Mouse (Mus musculus): Measurements from ENCODE around the gene Lhfpl2. TPM values are rescaled to one million over a fixed set of nuclear protein-coding genes. Genes with fewer than 3 reads are reported as not detected.
"Not testable (repeated sequence)": the region's sequence is repeated elsewhere in the genome, so short reads cannot be mapped to it uniquely, and the experiment has no call there.

The Lhfpl2 gene
- 1 to 10 TPM; 2.6 to 2.8 TPM for total RNA-seq (2021)
- long read RNA-seq, experiment 1, full-length matches to known transcripts = 1 of 1 reads
- long read RNA-seq, experiment 1, partial matches to known transcripts = 0 of 1 reads
- long read RNA-seq, experiment 1, other reads (novel, unspliced or antisense) = 0 of 1 reads
- long read RNA-seq, experiment 2, partial matches to known transcripts = 0 of 1 reads
- long read RNA-seq, experiment 2, other reads (novel, unspliced or antisense) = 1 of 1 reads

DNA sequence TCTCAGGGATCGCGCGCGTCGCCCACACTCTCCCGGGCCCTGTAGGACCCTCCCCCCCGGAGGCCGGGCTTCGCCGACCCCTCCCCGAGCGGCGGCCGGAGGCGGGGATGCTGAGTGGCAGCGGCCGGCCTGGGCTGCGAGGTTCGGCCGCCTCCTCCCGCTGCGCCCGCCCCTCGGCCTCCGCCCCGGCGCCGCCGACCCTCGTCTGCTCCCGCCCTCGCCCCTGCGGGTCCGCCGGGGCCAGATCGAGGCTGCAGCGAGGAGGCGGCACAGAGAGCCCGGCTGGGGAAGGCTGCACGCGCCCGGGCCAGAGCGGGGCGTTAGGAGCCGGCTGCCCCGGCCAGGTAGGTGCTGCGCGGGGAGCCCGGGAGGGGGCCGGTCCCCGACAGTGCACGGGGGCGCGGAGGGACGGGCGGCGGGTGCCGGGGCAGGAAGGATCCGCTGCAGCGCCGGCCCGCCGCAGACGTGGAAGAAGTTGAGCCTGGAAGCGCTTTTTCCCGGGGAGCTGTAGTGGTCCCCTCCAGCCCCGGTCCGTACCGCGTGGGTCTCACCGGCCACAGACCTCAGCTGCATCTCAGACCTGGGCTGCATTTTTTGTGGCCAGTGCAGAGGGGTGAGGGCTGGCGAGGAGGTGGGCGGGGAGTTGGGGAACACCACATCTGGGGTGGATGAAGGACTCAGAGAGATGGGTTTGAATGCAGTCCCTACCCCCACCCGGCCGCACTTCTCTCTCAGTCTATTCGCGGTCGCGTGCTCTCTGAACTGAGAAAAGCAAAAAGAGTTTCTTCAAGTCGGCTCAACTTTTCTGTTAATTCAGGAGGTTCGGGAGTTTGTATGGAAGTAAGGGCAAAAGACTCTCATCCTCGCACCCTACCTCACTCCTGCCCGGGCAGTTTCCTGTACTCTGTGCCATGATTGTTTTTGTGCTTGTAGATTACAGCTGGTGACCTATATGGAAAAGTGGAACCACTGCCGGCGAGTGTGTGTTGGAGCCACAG, at the start of gene Lhfpl2:
Lhfpl2 (plus strand) TSS at position 234 of the 998 bp plus-strand sequence.
- DNase-seq = peak; percentile 21 to 35
- intact Hi-C loops (cut with DNase I) = loop anchor here (5.0 kb wide), 1 partner anchor 201 kb away; no protein-coding TSS in a partner anchor

DNA sequence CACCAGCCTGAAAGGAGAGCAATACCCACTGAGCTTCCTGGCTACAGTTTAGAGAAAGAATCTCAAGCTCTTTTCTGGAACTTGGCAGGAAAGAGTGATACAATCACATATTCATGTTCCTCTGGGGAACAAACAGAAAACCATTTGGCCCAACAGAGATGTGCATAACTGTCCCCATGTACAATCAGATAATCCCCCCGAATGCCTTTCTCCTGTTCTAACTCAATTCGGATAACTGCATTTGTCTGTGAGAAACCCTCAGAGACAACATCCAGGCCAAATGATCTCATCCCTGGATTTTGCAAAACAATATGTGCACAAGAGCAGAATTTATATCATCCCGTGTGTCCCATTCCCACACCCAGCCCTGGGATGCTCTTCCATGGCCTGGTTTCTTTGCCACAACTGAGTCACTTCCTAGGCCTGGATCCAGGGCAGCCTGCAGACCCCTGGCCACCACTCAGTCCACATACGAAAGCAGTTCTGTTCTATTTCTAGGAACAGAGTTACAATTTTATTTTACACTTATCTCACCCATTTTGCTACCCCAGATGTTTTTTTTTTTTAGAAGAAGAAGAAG, 45.5 kb upstream of the Lhfpl2 start:
- intact Hi-C loops (cut with DNase I) = loop anchor here (2.0 kb wide), 1 partner anchor 25 kb away; no protein-coding TSS in a partner anchor
- peak in 1 of 2 experiments; percentile 48 for DNase-seq

DNA sequence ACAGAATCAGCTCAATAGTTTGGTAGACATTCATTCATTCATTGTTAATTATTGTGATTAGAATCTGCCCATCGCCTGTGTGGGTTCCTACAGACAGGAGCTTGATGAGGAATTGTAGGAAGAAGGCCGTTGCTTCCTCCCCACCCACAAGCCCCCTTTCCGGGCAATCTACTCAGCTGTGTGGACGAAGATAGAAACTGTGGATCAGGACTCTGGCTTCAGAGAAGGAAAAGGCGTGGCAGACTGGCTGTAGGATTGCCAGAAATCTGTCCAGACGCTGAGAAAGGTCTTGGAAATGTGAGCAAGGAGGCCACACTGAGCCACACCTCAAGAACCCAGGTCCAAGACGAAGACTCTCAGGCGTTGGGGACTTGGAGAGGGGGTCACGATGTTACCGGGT, 43.6 kb upstream of the Lhfpl2 start:
- intact Hi-C loops (cut with DNase I) = loop anchor here (2.0 kb wide), 1 partner anchor 23 kb away; no protein-coding TSS in a partner anchor
- DNase-seq = no peak

DNA sequence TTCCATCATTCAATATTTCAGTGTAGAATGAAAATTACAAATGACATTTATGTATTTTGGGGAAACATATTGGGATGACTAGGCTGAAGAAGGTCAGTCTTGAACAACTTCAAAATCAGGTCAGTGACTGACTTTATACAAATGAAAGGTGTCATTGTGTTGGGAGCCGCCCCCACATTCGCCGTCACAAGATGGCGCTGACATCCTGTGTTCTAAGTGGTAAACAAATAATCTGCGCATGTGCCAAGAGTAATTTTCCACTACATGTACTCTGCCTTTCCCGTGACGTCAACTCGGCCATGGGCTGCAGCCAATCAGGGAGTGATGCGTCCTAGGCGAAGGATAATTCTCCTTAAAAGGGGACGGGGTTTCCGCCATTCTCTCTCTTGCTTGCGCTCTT, 33.0 kb upstream of the Lhfpl2 start:
- DNase-seq; intact Hi-C loops (cut with DNase I): not testable (repeated sequence)

DNA sequence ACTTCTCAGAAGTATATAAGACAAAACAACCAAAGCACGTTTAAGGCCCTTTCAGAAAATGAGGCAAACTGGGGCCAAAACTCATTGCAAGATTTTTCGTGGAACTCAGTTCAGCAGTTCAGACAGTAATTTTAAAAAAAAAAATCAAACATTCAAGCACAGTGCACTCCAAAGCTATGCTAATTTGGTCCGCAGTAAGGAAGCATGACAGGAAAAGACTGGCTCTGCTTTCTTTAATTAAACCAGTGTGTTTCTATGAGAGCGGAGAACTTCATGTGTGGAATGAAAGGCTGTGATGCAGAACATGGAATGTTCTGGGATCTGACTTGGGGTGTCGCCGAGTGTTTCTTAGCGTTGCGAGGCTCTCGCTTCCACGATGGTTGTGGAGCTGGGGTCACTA, 28.4 kb upstream of the Lhfpl2 start:
- intact Hi-C loops (cut with DNase I) = no loop called here
- no peak for DNase-seq

DNA sequence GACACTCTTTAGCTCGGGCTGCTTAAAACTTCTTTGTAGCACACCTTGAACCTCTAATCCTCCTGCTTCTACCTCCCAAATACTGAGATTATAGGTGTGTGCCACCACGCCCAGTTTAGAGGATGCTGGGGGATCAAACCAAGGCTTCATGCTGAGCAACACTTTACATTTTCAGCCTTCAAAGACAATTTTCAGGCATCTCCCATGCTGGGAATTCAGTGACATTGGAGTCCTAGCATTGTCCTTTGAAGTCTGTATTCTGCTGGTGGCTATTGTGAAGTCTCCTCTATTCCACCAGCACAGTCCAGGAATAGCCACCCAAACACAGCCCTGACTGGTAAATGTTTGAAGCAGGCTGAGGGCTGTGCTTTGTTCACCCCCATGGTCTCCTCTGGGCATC, 27.0 kb upstream of the Lhfpl2 start:
- intact Hi-C loops (cut with DNase I) = no loop called here
- DNase-seq = no peak

DNA sequence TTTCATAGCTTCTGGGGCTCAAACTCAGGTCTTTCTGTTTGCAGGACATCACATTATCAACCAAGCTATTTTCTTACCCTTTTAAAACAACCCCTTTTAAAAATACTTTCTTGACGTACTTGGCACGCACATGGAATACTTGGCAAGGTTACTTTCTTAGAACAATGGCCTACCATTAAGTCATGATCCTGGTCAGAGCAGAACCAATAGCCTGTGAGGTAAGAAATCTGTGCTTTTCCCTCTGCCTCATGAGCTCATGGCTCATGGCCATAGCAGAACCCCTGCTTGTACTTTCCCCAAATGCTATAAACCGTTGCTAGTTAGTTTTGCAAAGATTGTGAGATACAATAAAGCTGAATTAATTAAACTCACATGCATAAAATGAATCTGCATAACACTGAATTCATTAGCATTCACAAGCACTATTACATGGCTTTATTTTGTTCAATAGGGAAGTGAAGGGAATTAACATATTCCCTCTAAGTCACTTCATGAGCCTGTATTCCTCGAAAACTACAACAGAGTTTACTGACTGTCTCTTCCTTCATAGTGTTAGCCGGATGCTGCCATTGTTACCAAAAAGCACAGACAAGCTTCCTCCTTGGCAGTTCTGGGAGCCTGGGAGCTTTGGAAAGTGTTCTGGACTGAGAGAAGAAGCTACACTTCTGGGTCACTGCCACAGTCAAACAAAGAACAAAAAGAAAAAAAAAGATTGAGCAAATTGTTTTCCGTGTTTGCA, 20.1 kb upstream of the Lhfpl2 start:
- intact Hi-C loops (cut with DNase I) = loop anchor here (2.0 kb wide), 1 partner anchor 25 kb away; no protein-coding TSS in a partner anchor
- DNase-seq = no peak

DNA sequence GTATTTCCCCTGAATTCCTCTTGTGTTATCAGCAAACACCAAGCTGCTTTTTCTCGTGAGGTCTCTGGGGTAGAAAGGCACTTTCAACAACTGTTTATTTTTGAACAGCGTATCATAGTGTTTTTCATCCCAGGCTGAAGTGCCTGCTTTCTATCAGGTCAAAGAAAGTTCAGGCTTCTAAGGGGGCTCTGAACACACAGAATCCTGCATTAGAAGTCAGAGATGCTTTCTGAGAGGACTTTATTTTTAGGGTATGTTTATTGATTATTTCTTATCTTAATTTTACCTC, 19.6 kb upstream of the Lhfpl2 start:
- no peak for DNase-seq
- intact Hi-C loops (cut with DNase I) = no loop called here

DNA sequence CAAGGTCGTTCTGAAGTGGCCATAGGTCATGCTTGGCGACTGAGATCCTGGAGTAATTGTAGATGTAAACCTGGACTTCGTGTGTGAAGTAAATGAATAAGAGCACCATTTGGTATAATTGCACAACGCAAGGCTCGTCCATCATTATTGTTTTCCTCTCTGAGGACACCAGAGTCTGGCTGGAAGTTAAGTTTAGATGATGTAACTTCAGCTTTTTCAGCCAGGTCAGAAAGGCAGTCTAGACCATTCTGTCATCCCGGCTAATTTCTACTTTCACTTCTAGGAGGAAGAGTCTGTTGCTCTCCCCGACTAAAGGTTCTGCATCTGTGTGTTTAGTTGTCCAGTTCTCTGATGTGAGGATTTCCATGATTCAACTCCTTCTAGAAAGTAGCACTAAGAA, 7.6 kb upstream of the Lhfpl2 start:
- no peak for DNase-seq
- intact Hi-C loops (cut with DNase I) = no loop called here

DNA sequence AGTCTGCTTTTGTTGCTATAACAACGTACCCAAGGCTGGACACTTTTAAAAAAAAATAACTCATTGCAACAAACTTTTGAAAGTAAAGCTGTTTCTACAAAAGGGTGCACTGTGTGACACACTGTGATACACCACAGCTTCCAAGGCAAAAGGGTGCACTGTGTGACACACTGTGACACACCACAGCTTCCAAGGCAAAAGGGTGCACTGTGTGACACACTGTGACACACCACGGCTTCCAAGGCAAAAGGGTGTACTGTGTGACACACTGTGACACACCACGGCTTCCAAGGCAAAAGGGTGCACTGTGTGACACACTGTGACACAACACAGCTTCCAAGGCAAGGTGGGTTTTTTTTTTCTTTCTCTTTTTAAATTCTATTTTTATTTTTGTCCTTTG, 6.8 kb upstream of the Lhfpl2 start:
- no peak for DNase-seq
- intact Hi-C loops (cut with DNase I) = no loop called here

DNA sequence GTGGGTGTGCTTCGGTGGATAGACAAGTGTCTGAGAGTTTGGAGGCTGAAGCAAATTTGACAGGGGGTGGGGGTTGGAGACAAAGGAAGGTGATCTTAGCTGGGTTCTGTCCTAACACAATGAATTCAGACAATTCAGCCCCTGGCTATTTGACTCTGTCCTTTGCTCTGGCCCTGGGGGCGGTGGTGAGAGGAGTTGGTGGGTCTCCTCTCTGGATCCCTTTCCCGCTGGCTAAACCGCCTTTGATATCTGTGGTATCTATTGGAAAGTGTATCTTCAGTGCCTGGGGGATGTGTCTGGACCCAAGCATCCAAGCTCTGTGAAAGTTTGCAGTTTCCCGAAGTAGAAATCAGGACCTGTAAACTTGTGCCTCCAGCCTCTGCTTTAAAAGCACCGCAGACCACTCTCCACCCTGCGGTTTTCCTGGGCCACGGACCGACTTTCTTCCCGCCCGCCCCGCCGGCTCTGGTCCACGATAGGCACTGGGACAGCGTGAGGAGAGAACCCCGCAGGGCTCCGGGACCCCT, 497 bp upstream of the Lhfpl2 start:
- DNase-seq = peak in 1 of 2 experiments; percentile 17
- intact Hi-C loops (cut with DNase I) = loop anchor here (5.0 kb wide), 1 partner anchor 200 kb away; no protein-coding TSS in a partner anchor

DNA sequence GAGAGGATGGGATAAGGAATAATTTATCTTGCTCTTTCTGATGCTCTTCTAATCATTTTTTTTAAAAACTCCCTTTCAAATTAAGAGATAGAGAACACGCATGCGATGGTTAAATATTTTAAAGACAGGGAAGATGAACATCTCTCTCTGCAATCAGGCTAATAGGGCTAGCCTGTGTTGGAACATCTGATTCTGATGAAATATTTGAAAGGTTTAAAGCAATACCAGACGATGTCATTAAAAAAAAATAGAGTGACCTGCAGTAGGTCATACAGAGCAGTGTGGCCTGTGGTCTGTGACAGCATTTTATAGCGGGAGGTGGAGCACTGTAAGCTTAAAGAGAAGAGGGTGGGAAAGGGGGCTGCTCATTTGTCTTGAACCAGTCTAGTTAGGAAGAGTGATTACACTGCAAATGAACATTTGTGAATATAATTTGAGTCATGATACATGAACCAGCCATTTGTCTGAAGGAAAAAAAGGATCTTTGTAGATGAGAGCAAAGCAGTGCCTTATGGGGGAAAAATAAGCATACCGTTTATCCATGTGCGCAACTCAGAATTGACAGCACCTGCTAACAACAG, 1.1 kb downstream of the Lhfpl2 start:
- intact Hi-C loops (cut with DNase I) = loop anchor here (1.0 to 5.0 kb wide), 2 partner anchors 201 to 266 kb away; no protein-coding TSS in a partner anchor
- DNase-seq = no peak

DNA sequence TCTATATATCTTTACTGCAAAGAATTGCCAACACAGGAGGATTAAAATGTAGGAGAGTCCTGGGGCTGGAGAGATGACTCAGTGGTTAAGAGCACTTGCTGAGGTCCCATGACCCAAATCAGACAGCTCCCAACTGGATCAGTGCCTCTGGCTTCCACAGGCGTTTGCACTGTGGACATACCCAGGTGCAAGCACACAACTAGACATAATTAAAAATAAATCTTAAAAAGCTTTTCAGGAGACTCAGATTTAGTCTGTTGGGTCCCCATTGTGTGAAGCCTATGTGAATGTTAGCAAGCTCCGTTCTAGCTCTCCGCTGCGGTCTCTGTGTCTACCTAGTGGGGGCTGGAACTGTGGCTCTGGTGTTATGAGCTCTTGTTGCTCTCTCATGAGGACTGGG, 1.8 kb downstream of the Lhfpl2 start:
- intact Hi-C loops (cut with DNase I) = loop anchor here (1.0 to 5.0 kb wide), 2 partner anchors 202 to 267 kb away; no protein-coding TSS in a partner anchor
- DNase-seq = no peak

DNA sequence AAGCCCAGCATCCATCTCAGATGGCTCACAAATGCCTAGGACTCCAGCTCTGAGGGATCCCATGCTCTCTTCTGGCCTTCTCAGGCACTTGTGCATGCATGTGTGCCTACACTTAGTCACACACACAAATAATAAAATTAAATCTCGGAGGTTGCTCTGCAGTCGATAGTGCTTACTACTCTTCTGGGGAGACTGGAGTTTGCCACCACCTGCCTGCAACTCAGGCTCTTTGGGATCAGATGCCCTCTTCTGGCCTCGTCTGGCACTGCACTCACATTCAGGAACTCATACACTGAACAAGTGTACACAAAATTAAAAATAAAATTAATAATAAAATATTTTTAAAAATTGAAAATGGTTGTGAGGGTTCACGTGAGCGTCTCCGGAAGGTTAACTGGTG, 2.2 kb downstream of the Lhfpl2 start:
- intact Hi-C loops (cut with DNase I) = loop anchor here (1.0 to 5.0 kb wide), 2 partner anchors 202 to 267 kb away; no protein-coding TSS in a partner anchor
- peak in 1 of 2 experiments; percentile 30 for DNase-seq

DNA sequence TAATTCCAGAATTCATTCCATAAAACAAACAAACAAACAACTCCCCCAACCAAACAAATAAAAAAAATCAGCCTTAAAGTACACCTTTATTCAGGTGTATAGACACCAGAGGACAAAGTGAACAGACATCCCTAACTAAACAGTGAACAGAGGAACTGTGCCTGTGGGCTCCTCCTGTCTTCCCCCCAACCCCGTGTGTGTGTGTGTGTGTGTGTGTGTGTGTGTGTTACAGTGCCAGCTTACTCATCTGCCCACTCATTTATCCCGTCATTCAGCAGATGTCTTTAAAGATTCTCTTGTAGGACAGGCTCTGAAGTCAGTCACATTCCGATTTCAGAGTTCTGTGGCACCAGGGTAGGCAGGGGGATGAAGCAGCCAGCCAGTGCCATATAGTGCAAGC, 2.9 kb downstream of the Lhfpl2 start:
- intact Hi-C loops (cut with DNase I) = no loop called here
- DNase-seq = no peak

DNA sequence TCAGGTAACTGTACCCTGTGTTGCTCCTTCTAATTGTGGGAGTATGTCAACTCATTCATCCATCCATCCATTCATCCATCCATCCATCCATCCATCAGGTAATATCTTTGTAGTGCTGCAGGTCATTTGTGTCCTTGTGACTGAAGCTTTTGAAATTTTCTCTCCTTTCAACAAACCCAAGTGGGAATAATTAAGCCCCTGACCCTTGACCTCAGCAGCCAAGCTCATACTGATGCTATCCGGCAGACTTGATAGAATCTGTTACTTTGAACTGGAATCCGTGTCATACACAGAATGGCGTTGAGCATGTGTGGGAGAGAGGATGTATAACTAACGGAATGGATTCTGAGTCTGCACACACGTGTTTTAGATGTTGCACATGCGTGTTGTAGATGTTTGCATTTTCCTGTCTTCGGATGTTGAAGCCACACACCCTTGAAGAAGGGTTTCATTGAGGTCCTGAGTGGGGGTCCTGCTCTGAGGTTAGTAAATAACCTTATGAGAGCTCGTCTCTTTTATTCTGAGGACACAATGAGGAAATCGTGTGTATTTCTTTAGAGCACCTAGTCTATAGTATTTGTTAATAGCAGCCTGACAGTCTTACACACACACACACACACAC, 3.8 kb downstream of the Lhfpl2 start:
- intact Hi-C loops (cut with DNase I) = no loop called here
- DNase-seq = no peak

DNA sequence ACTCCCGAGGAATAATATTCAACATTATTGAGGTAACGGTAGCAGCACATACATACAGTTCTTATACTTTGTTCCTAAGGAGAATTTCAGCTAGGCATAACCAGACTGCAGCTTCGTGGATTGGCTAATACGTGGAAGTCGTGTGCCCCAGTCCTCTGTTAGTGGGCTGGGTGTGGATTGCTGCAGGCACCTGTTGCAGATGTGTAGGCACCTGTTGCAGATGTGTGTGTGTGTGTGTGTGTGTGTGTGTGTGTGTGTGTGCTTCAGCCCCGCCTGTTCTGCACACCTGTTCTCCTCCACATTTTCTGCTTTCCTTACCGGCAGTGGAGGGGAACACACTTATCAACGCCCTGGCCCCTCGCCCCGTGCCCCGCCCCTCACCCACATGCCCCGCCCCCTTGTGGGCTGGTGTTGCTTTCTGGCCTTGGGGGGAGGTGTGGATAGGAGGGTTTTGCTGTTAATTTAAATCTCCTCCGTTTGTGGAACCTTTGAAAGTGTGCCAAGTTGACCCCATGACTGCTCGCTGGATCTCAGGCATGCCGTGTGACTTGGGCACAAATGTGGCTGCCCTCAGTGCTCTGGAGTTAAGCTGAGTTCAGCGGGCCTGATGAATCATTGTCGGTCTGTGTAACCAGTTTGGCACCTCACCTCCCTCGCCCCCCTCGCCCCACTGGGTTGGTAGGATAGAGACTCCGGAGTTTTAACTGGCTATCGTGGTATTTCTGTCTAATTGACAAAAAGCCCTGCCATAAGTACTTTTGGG, 4.9 kb downstream of the Lhfpl2 start:
- intact Hi-C loops (cut with DNase I) = no loop called here
- no peak for DNase-seq

DNA sequence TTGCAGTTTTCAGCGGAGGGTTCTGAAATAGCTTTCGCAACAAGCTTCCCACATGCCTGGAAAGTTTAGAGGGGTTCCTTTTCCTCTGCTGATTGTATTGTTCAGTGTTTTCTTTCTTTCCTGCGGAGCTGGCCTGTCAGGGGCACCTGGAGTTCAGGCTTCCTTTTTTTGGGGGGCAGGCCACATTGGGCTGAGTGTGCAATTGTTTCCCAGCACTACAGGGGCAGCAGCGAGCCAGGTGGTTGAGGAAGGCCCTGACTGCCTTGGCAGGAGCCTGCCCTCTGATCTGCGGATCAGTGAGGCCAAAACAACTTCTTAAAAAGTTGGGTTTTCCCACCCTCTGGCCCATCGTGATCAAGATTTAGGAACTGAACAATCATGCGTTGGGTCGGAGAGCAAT, 5.6 kb downstream of the Lhfpl2 start:
- intact Hi-C loops (cut with DNase I) = no loop called here
- no peak for DNase-seq

DNA sequence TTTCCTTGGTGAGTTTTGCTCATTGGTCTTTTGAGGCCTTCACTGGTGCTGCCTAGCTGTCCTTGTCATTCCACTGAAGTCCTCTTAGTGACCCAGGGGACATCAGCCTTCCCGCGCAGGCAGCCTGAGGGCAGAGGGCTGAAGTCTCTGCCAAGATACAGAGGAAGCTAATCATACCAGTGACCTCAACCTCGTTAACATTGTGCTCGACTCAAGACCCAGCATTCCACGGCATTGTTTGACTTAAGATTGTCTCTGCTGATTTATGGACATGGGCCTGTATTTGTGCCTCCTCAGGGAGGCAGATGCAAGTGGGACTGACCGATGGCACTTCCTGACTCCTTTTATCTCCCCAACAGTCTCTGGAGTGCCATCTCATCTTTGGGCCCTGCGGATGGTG, 7.0 kb downstream of the Lhfpl2 start:
- intact Hi-C loops (cut with DNase I) = no loop called here
- DNase-seq = no peak
